Mouse (Mus musculus) neural tube, embryonic 15.5 days (tissue): ENCODE results near the gene Capn11. TPM values are rescaled to one million over a fixed set of nuclear protein-coding genes. Genes with fewer than 3 reads are reported as not detected.

Experiments
- ATAC-seq: fragments of 200-750 bp; cut with Nextera tagmentation; 2 replicates; pipeline ENCODE4 v1.8.0; 2017; ENCODE audit warnings: mild to moderate bottlenecking, moderate TSS enrichment, moderate library complexity; ENCODE audit not compliant: low FRiP score
- H3K27ac ChIP-seq: fragments of 300-500 bp; sonication (generic); replicated peaks from 2 replicates; pipeline ENCODE4 v1.5.1; 2015; ENCODE audit warnings: mild to moderate bottlenecking, inconsistent platforms
- H3K27me3 ChIP-seq: fragments of 300-500 bp; sonication (generic); replicated peaks from 2 replicates; pipeline ENCODE4 v1.6.1; 2015; ENCODE audit warnings: inconsistent platforms
- H3K36me3 ChIP-seq: fragments of 300-500 bp; sonication (generic); 2 replicates; pipeline ENCODE4 v1.6.1; 2015; ENCODE audit warnings: inconsistent platforms
- H3K4me1 ChIP-seq: fragments of 300-500 bp; sonication (generic); 2 replicates; pipeline ENCODE4 v1.6.1; 2015; ENCODE audit warnings: inconsistent platforms
- H3K4me2 ChIP-seq: fragments of 300-500 bp; sonication (generic); 2 replicates; pipeline ENCODE4 v1.6.1; 2015; ENCODE audit warnings: inconsistent platforms, mild to moderate bottlenecking, moderate library complexity
- H3K4me3 ChIP-seq: fragments of 300-500 bp; sonication (generic); replicated peaks from 2 replicates; pipeline ENCODE4 v1.5.1; 2015; ENCODE audit warnings: mild to moderate bottlenecking, inconsistent platforms
- H3K9ac ChIP-seq: fragments of 300-500 bp; sonication (generic); replicated peaks from 2 replicates; pipeline ENCODE4 v1.6.1; 2015; ENCODE audit warnings: mild to moderate bottlenecking, inconsistent platforms
- H3K9me3 ChIP-seq: fragments of 300-500 bp; sonication (generic); replicated peaks from 2 replicates; pipeline ENCODE4 v1.6.1; 2016; ENCODE audit warnings: inconsistent platforms
- WGBS: fragments of 180-500 bp; shearing (Covaris S2); methylation state at CpG from one replicate; pipeline ENCODE4 v1.1.7; 2015; ENCODE audit warnings: mixed read lengths; 5-methylcytosine and 5-hydroxymethylcytosine counted together
- polyA plus RNA-seq: library from polyadenylated mRNA; unstranded; fragments of >200 nt; fragmentation: Nextera tagmentation; extraction: Ambion mirVana; gene quantifications from 2 replicates; pipeline ENCODE4 v1.2.1, GENCODE M21; 2015

The Capn11 gene
- polyA plus RNA-seq, 1 experiment from 2014 or later = 1.2 TPM

- Histone ChIP-seq H3K27ac (peak overlapping the region; percentile 35; the same call in 1 of the 2 replicates), H3K27me3 (peaks cover 18% of the 10 kb centered on the region), H3K4me2 (peak overlapping the region; percentile 97), H3K36me3 (no peaks in the 10 kb centered on the region), H3K4me1 (peaks cover 63% of the 10 kb centered on the region), H3K9me3 (no peaks in the 10 kb centered on the region), H3K4me3 (peak overlapping the region; percentile 51), H3K9ac (peak overlapping the region; percentile 64)
- peak; percentile 35 for ATAC-seq
- WGBS = 4% methylated on average over 23 of the region's 23 CpGs
Observed at GRCm38 (mm10) chr17:45595736-45596390, 63.3 kb downstream of the Capn11 start.

GRCm38 (mm10) chr17:45594881-45595735, 64.0 kb downstream of the Capn11 start:
- peaks cover 11% of the 10 kb centered on the region; the same call in 1 of the 2 replicates for H3K27me3 ChIP-seq
- ATAC-seq = peak; percentile 82
- no peaks in the 10 kb centered on the region for H3K9me3 ChIP-seq
- peak overlapping the region; percentile 64 for H3K9ac ChIP-seq
- peak overlapping the region; percentile 51 for H3K4me3 ChIP-seq
- WGBS = under 1% methylated on average over 58 of the region's 58 CpGs
- H3K4me2 ChIP-seq = peak overlapping the region; percentile 97
- H3K27ac ChIP-seq = peak overlapping the region; percentile 35; the same call in 1 of the 2 replicates
- peaks cover 63% of the 10 kb centered on the region for H3K4me1 ChIP-seq
- no peaks in the 10 kb centered on the region for H3K36me3 ChIP-seq

GRCm38 (mm10) chr17:45594195-45594594, 64.9 kb downstream of the Capn11 start:
- Histone ChIP-seq H3K4me3 (peak overlapping the region; percentile 51; the same call in 1 of the 2 replicates), H3K4me1 (peaks cover 59% of the 10 kb centered on the region), H3K27me3 (peaks cover 4% of the 10 kb centered on the region; the same call in 1 of the 2 replicates), H3K4me2 (peak overlapping the region; percentile 97), H3K9me3 (no peaks in the 10 kb centered on the region), H3K27ac (no peak overlapping the region), H3K9ac (0 out of 2 replicates have a peak overlapping the region, but pooled peaks have one; percentile 23), H3K36me3 (no peaks in the 10 kb centered on the region)
- no peak for ATAC-seq
- WGBS = 53% methylated on average over 8 of the region's 8 CpGs

GRCm38 (mm10) chr17:45593479-45593878, 65.6 kb downstream of the Capn11 start:
- H3K4me1 ChIP-seq = peaks cover 57% of the 10 kb centered on the region

GRCm38 (mm10) chr17:45592606-45593431, 66.3 kb downstream of the Capn11 start:
- Histone ChIP-seq H3K4me1 (peaks cover 57% of the 10 kb centered on the region), H3K36me3 (no peaks in the 10 kb centered on the region), H3K4me3 (no peak overlapping the region), H3K9ac (0 out of 2 replicates have a peak overlapping the region, but pooled peaks have one; percentile 7), H3K27me3 (peaks cover 4% of the 10 kb centered on the region; the same call in 1 of the 2 replicates), H3K27ac (peak overlapping the region; percentile 38; the same call in 1 of the 2 replicates), H3K4me2 (peak overlapping the region; percentile 97), H3K9me3 (no peaks in the 10 kb centered on the region)
- no peak for ATAC-seq
- 63% methylated on average over 8 of the region's 8 CpGs for WGBS

More at GRCm38 (mm10) chr17:45593479-45593878, 65.6 kb downstream of the Capn11 start:
- Histone ChIP-seq H3K27ac (no peak overlapping the region), H3K4me2 (peak overlapping the region; percentile 97), H3K36me3 (no peaks in the 10 kb centered on the region), H3K4me3 (no peak overlapping the region), H3K27me3 (peaks cover 4% of the 10 kb centered on the region; the same call in 1 of the 2 replicates), H3K9me3 (no peaks in the 10 kb centered on the region), H3K9ac (0 out of 2 replicates have a peak overlapping the region, but pooled peaks have one; percentile 10)
- WGBS = 36% methylated on average over 8 of the region's 8 CpGs
- ATAC-seq = no peak

- H3K27me3 ChIP-seq = peaks cover 4% of the 10 kb centered on the region; the same call in 1 of the 2 replicates
- H3K36me3 ChIP-seq = no peaks in the 10 kb centered on the region
- no peaks in the 10 kb centered on the region for H3K9me3 ChIP-seq
- 50% methylated on average over 16 of the region's 16 CpGs for WGBS
- H3K9ac ChIP-seq = peak overlapping the region; percentile 7; the same call in 1 of the 2 replicates
- H3K4me2 ChIP-seq = peak overlapping the region; percentile 35
- peaks cover 54% of the 10 kb centered on the region for H3K4me1 ChIP-seq
- H3K4me3 ChIP-seq = no peak overlapping the region
- ATAC-seq = no peak
- H3K27ac ChIP-seq = no peak overlapping the region
Observed at GRCm38 (mm10) chr17:45591701-45592605, 67.2 kb downstream of the Capn11 start.

- Histone ChIP-seq H3K27me3 (peaks cover 4% of the 10 kb centered on the region; the same call in 1 of the 2 replicates), H3K4me3 (no peak overlapping the region), H3K4me2 (no peak overlapping the region), H3K27ac (no peak overlapping the region), H3K4me1 (peaks cover 41% of the 10 kb centered on the region), H3K9me3 (no peaks in the 10 kb centered on the region), H3K9ac (no peak overlapping the region), H3K36me3 (0 out of 2 replicates have a peak, but pooled peaks cover 4% of the 10 kb centered on the region)
- WGBS = 87% methylated on average over 6 of the region's 6 CpGs
- ATAC-seq = no peak
Observed at GRCm38 (mm10) chr17:45590410-45590809, 68.7 kb downstream of the Capn11 start.

GRCm38 (mm10) chr17:45589844-45590243, 69.3 kb downstream of the Capn11 start:
- H3K27me3 ChIP-seq = peaks cover 4% of the 10 kb centered on the region; the same call in 1 of the 2 replicates
- H3K9me3 ChIP-seq = no peaks in the 10 kb centered on the region
- H3K36me3 ChIP-seq = 0 out of 2 replicates have a peak, but pooled peaks cover 4% of the 10 kb centered on the region
- H3K27ac ChIP-seq = no peak overlapping the region
- H3K9ac ChIP-seq = no peak overlapping the region
- no peak overlapping the region for H3K4me3 ChIP-seq
- 94% methylated on average over 8 of the region's 8 CpGs for WGBS
- ATAC-seq = no peak
- no peak overlapping the region for H3K4me2 ChIP-seq
- peaks cover 40% of the 10 kb centered on the region for H3K4me1 ChIP-seq

- no peak overlapping the region for H3K4me2 ChIP-seq
- ATAC-seq = no peak
- H3K27ac ChIP-seq = no peak overlapping the region
- peaks cover 4% of the 10 kb centered on the region; the same call in 1 of the 2 replicates for H3K27me3 ChIP-seq
- H3K4me3 ChIP-seq = no peak overlapping the region
- H3K36me3 ChIP-seq = 0 out of 2 replicates have a peak, but pooled peaks cover 4% of the 10 kb centered on the region
- H3K4me1 ChIP-seq = peaks cover 40% of the 10 kb centered on the region
- H3K9me3 ChIP-seq = no peaks in the 10 kb centered on the region
- H3K9ac ChIP-seq = no peak overlapping the region
- WGBS = 99% methylated on average over 7 of the region's 7 CpGs
Observed at GRCm38 (mm10) chr17:45589236-45589635, 69.9 kb downstream of the Capn11 start.

GRCm38 (mm10) chr17:45588370-45588769, 70.8 kb downstream of the Capn11 start:
- Histone ChIP-seq H3K4me3 (no peak overlapping the region), H3K27me3 (no peaks in the 10 kb centered on the region; the same call in 1 of the 2 replicates), H3K9ac (no peak overlapping the region), H3K4me2 (no peak overlapping the region), H3K9me3 (no peaks in the 10 kb centered on the region), H3K27ac (no peak overlapping the region), H3K36me3 (0 out of 2 replicates have a peak, but pooled peaks cover 4% of the 10 kb centered on the region), H3K4me1 (peaks cover 33% of the 10 kb centered on the region)
- ATAC-seq = no peak
- WGBS = 92% methylated on average over 7 of the region's 7 CpGs
